In the genomic region with DNA sequence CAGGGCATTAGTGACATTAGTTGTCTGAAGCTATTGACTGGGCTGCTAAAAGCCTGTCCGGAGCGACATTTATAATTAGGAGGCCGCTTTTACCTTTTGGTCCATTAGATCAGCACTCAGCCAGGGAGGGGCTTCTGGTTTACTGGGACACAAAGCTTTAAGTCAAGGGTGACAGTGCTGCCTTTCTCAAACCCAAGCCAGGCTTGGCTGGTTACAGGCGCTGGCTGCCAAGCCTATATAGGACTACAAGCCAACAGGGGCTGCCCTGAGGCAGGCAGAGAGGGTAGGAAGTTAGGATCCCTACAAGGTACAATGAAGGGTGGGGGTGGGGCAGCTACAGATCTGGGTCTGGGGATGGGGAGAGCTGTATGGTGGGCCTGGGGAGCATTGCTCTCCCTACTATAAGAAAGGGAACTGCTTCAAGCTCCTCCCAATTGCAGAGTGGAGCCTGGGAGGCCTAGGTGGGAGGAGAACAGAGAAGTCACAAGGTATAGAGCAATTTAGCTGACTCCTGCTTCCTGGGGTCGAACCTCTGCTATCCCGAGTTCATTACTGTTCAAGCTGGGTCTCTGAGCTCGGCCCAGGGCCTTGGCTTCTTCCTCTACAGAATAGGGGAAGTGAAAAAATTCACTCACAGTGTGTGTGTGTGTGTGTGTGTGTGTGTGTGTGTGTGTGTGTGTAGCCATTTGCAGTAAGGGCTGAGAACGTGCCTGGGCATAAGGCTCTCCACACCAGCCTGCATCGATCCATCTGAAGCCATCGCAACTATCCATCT, we compare ENCODE assay signal across 10 mouse cellular contexts. TPM values are rescaled to one million over a fixed set of nuclear protein-coding genes. Genes with fewer than 3 reads are reported as not detected.
A peak's percentile ranks its signal among the peaks of the same experiment; 100 is the strongest.
DNase-seq lines count a peak whose midpoint lies in the region; TF ChIP-seq lines count a peak whose summit lies in the region.
"Had no signal": no experiment of that assay in that cellular context is flagged by ENCODE, and none has a peak within 500 bp of the region (broad histone marks: within the 10 kb centered on the region; RNA-seq: fewer than 3 reads in every experiment).

No protein-coding gene starts in this region.

- peak overlapping the region; percentile 62 for H3K4me3 ChIP-seq in megakaryocyte, embryonic 14.5 days (replicated peaks)
- no peak overlapping the region for H3K4me3 ChIP-seq in thymus, adult 2 months (ENCODE audit: control insufficient read depth, insufficient read depth, low read length)
- H3K4me3 ChIP-seq: forebrain, embryonic 15.5 days; hindbrain, embryonic 12.5 days; myocyte had no signal

- H3K27me3 ChIP-seq in megakaryocyte, embryonic 14.5 days (replicated peaks), result no peaks in the 10 kb centered on the region
- H3K27me3 ChIP-seq in thymus, adult 2 months (ENCODE audit: control insufficient read depth, insufficient read depth, low read length), result no peaks in the 10 kb centered on the region
- H3K27me3 ChIP-seq: forebrain, embryonic 15.5 days; hindbrain, embryonic 12.5 days had no signal

- H3K9me3 ChIP-seq in megakaryocyte, embryonic 14.5 days, result no peaks in the 10 kb centered on the region
- H3K9me3 ChIP-seq: forebrain, embryonic 15.5 days; hindbrain, embryonic 12.5 days had no signal

- peaks cover 28% of the 10 kb centered on the region for H3K36me3 ChIP-seq in megakaryocyte, embryonic 14.5 days (replicated peaks; ENCODE audit: low read length)
- H3K36me3 ChIP-seq in thymus, adult 2 months (ENCODE audit: control insufficient read depth, insufficient read depth, low read length), result no peaks in the 10 kb centered on the region
- H3K36me3 ChIP-seq: forebrain, embryonic 15.5 days; hindbrain, embryonic 12.5 days had no signal

- TF ChIP-seq POLR2A in thymus, adult 2 months (IDR thresholded peaks at IDR 0.05; ENCODE audit: control insufficient read depth, extremely low read depth, insufficient read depth, low read length, poor library complexity), result no peak

- TF ChIP-seq CTCF in thymus, adult 2 months (IDR thresholded peaks at IDR 0.05; ENCODE audit: borderline replicate concordance, control insufficient read depth, extremely low read depth, insufficient read depth, low read length, poor library complexity), result no peak

- DNase-seq in 416B (ENCODE audit: low read depth), result peak; percentile 86
- peak; percentile 83 to 86 for DNase-seq in B cell, adult 2 months
- DNase-seq in liver, result peak; percentile 35
- no peak for DNase-seq in thymus, adult 2 months
- no peak for DNase-seq in right cerebral cortex, postnatal 25 days
- DNase-seq in layer of hippocampus, postnatal 36 days, result no peak

- WGBS in thymus, adult 2 months, result 73% methylated on average over 10 of the region's 10 CpGs

- peaks cover 93% of the 10 kb centered on the region for H3K4me1 ChIP-seq in megakaryocyte, embryonic 14.5 days
- H3K4me1 ChIP-seq in thymus, adult 2 months (replicated peaks; ENCODE audit: control insufficient read depth, insufficient read depth, low read length), result peaks cover 22% of the 10 kb centered on the region
- H3K4me1 ChIP-seq: forebrain, embryonic 15.5 days had no signal

- H3K27ac ChIP-seq in thymus, adult 2 months (ENCODE audit: control insufficient read depth, insufficient read depth, low read length), result no peak overlapping the region
- H3K27ac ChIP-seq: forebrain, embryonic 15.5 days; hindbrain, embryonic 12.5 days had no signal

RNA-seq across cellular contexts. Expression of a gene that starts 18.5 kb away (rescaled TPM):
- polyA plus RNA-seq in megakaryocyte, embryonic 14.5 days (2012; ENCODE audit: insufficient read depth, low replicate concordance), result 2.0 and 8.1 TPM in 2 replicates
- polyA plus RNA-seq in thymus, adult 2 months (2012; rRNA removed), result 27.3 and 38.2 TPM in 2 replicates
- 1 to 10 TPM in 1 of 2 experiments, under 1 TPM in 1; 0.88 to 1.1 TPM for total RNA-seq in layer of hippocampus, postnatal 36 days (2021)

RNA-seq across cellular contexts. Expression of a gene that starts 47.5 kb away (rescaled TPM):
- polyA plus RNA-seq in megakaryocyte, embryonic 14.5 days (2012; ENCODE audit: insufficient read depth, low replicate concordance), result 29.8 and 31.3 TPM in 2 replicates
- polyA plus RNA-seq in thymus, adult 2 months (2012; rRNA removed), result 13.5 and 15.9 TPM in 2 replicates
- total RNA-seq in layer of hippocampus, postnatal 36 days (2021), result 10 to 100 TPM; 16.0 to 17.0 TPM

Comparison
In these comparisons a context has a peak if more than half of its experiments do, and no peak if none do; other contexts are left out.
1. DNase-seq: peak in 416B (single experiment), B cell, adult 2 months (2 of 2) and liver (single experiment); none in thymus, adult 2 months (single experiment), right cerebral cortex, postnatal 25 days (single experiment) and layer of hippocampus, postnatal 36 days (0 of 2).